ENCODE assay signal across 10 mouse cellular contexts in the genomic region with DNA sequence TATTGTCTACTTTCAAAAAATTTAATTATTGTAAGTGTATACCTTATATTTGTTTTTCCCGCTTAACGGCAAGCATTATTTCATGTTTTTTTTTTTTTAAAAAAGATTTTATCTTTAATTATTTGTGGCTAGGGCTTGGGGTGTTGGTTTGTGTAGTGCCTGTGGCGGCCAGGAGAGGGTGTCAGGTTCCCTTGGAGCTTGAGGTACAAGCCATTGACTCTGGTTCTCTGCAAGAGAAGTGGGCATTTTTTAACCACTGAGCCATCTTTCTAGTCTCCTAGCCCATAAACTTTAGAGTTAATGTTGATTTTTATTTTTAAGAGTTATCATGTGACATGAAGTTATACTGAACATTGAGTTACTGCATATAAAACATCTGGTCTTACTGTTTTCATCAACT. TPM values are rescaled to one million over a fixed set of nuclear protein-coding genes. Genes with fewer than 3 reads are reported as not detected.
DNase-seq lines count a peak whose midpoint lies in the region; ATAC-seq lines count a peak whose summit lies in the region.
"Had no signal": no experiment of that assay in that cellular context is flagged by ENCODE, and none has a peak within 500 bp of the region (broad histone marks: within the 10 kb centered on the region; RNA-seq: fewer than 3 reads in every experiment).

No protein-coding gene starts in this region.

- H3K4me2 ChIP-seq in midbrain, embryonic 11.5 days = no peak overlapping the region
- no peak overlapping the region for H3K4me2 ChIP-seq in midbrain, embryonic 13.5 days (replicated peaks)
- H3K4me2 ChIP-seq: hindbrain, embryonic 15.5 days; midbrain, embryonic 12.5 days had no signal

- DNase-seq in heart, adult 11 months = peak; percentile 85
- no peak for DNase-seq in heart, adult 8-10 months (ENCODE audit: low spot score)
- DNase-seq in midbrain, embryonic 11.5 days (ENCODE audit: low spot score, missing footprints) = peak; percentile 85
- peak; percentile 13 for DNase-seq in MN1 (ENCODE audit: low spot score)
- DNase-seq in thymus, postnatal 14 days = peak; percentile 63
- DNase-seq in spleen, adult 12 weeks (ENCODE audit: low spot score) = no peak

- H3K27ac ChIP-seq in midbrain, embryonic 11.5 days (ENCODE audit: low read depth, low read length) = no peak overlapping the region
- H3K27ac ChIP-seq in midbrain, embryonic 13.5 days = no peak overlapping the region
- H3K27ac ChIP-seq: hindbrain, embryonic 15.5 days; midbrain, embryonic 12.5 days had no signal

- H3K27me3 ChIP-seq in midbrain, embryonic 11.5 days (ENCODE audit: control insufficient read depth, insufficient read depth, low read length) = no peaks in the 10 kb centered on the region
- no peaks in the 10 kb centered on the region for H3K27me3 ChIP-seq in midbrain, embryonic 13.5 days
- H3K27me3 ChIP-seq: hindbrain, embryonic 15.5 days; midbrain, embryonic 12.5 days had no signal

- no peaks in the 10 kb centered on the region for H3K9me3 ChIP-seq in midbrain, embryonic 11.5 days (ENCODE audit: control insufficient read depth, low read length)
- no peaks in the 10 kb centered on the region for H3K9me3 ChIP-seq in midbrain, embryonic 13.5 days
- H3K9me3 ChIP-seq: hindbrain, embryonic 15.5 days; midbrain, embryonic 12.5 days had no signal

- H3K36me3 ChIP-seq in midbrain, embryonic 11.5 days (ENCODE audit: control insufficient read depth, insufficient read depth, low read length) = peaks cover 13% of the 10 kb centered on the region
- H3K36me3 ChIP-seq in midbrain, embryonic 13.5 days = peaks cover 86% of the 10 kb centered on the region

- no peak for ATAC-seq in midbrain, embryonic 11.5 days (ENCODE audit: low FRiP score)
- no peak for ATAC-seq in midbrain, embryonic 13.5 days
- ATAC-seq in inflammation-experienced regulatory T-cells, adult 6 months = peak; percentile 84

- 84% methylated on average over 3 of the region's 3 CpGs for WGBS in midbrain, embryonic 11.5 days
- 88% methylated on average over 3 of the region's 3 CpGs for WGBS in midbrain, embryonic 13.5 days

- H3K9ac ChIP-seq in midbrain, embryonic 11.5 days (ENCODE audit: low read length) = no peak overlapping the region
- H3K9ac ChIP-seq in midbrain, embryonic 13.5 days (replicated peaks) = no peak overlapping the region
- H3K9ac ChIP-seq: hindbrain, embryonic 15.5 days; midbrain, embryonic 12.5 days had no signal

- no peak overlapping the region for H3K4me3 ChIP-seq in midbrain, embryonic 11.5 days (ENCODE audit: low read depth, low read length)
- no peak overlapping the region for H3K4me3 ChIP-seq in midbrain, embryonic 13.5 days (replicated peaks)
- H3K4me3 ChIP-seq: hindbrain, embryonic 15.5 days; midbrain, embryonic 12.5 days had no signal

- no peaks in the 10 kb centered on the region for H3K4me1 ChIP-seq in midbrain, embryonic 11.5 days (ENCODE audit: control insufficient read depth, insufficient read depth, low read length)
- H3K4me1 ChIP-seq in midbrain, embryonic 13.5 days (replicated peaks) = 0 out of 2 replicates have a peak, but pooled peaks cover 2% of the 10 kb centered on the region
- H3K4me1 ChIP-seq: hindbrain, embryonic 15.5 days; midbrain, embryonic 12.5 days had no signal

RNA-seq across cellular contexts. Expression of a gene that starts 18.5 kb away (rescaled TPM):
- under 1 TPM in 2 of 4 experiments, not detected in 2; 0.22 to 0.38 TPM for total RNA-seq in heart, adult 8-10 months (2022)
- 0.21 and 0.27 TPM in 2 replicates for polyA plus RNA-seq in midbrain, embryonic 11.5 days (2014; fragmentation: Nextera tagmentation; extraction: Ambion mirVana)
- 0.21 and 0.28 TPM in 2 replicates for polyA plus RNA-seq in midbrain, embryonic 13.5 days (2015; fragmentation: Nextera tagmentation; extraction: Ambion mirVana)
- 100 to 1,000 TPM in 2 of 3 experiments, 10 to 100 TPM in 1; 30.7 to 110 (median 101) TPM for polyA plus RNA-seq in inflammation-experienced regulatory T-cells, adult 6 months (2017; shearing (Covaris generic))

RNA-seq across cellular contexts. Expression of a gene that starts 24.3 kb away (rescaled TPM):
- 1 to 10 TPM; 5.4 to 6.6 (median 5.6) TPM for total RNA-seq in heart, adult 8-10 months (2022)
- 10.8 and 11.0 TPM in 2 replicates for polyA plus RNA-seq in midbrain, embryonic 11.5 days (2014; fragmentation: Nextera tagmentation; extraction: Ambion mirVana)
- 13.5 and 14.2 TPM in 2 replicates for polyA plus RNA-seq in midbrain, embryonic 13.5 days (2015; fragmentation: Nextera tagmentation; extraction: Ambion mirVana)
- polyA plus RNA-seq in inflammation-experienced regulatory T-cells, adult 6 months (2017; shearing (Covaris generic)) = 10 to 100 TPM; 12.6 to 21.1 (median 19.4) TPM

RNA-seq across cellular contexts. Expression of a gene that starts 53.0 kb away (rescaled TPM):
- under 1 TPM; 0.53 to 0.84 (median 0.74) TPM for total RNA-seq in heart, adult 8-10 months (2022)
- polyA plus RNA-seq in midbrain, embryonic 11.5 days (2014; fragmentation: Nextera tagmentation; extraction: Ambion mirVana) = 3.7 and 4.2 TPM in 2 replicates
- 17.1 and 17.5 TPM in 2 replicates for polyA plus RNA-seq in midbrain, embryonic 13.5 days (2015; fragmentation: Nextera tagmentation; extraction: Ambion mirVana)
- 1 to 10 TPM in 2 of 3 experiments, under 1 TPM in 1; 0.92 to 3.2 (median 3.0) TPM for polyA plus RNA-seq in inflammation-experienced regulatory T-cells, adult 6 months (2017; shearing (Covaris generic))

Comparison
In these comparisons a context has a peak if more than half of its experiments do, and no peak if none do; other contexts are left out.
1. DNase-seq: peak in heart, adult 11 months (single experiment), midbrain, embryonic 11.5 days (single experiment), MN1 (single experiment) and thymus, postnatal 14 days (single experiment); none in heart, adult 8-10 months (single experiment) and spleen, adult 12 weeks (single experiment).
2. RNA of a gene that starts 18.5 kb away (polyA plus RNA-seq): 30.7 to 110 TPM in inflammation-experienced regulatory T-cells, adult 6 months; 0.21 to 0.28 TPM in midbrain, embryonic 13.5 days and 0.21 to 0.27 TPM in midbrain, embryonic 11.5 days; every median in the first group is over 10 times any median in the second.